Mouse (Mus musculus) bone marrow macrophage, adult 2 months (primary cell): ENCODE measurements around the gene Fam20c.

Source experiments
- CTCF ChIP-seq: IDR thresholded peaks from 2 replicates; pipeline ENCODE4 v1.5.1; 2012; ENCODE audit warnings: low read depth, mild to moderate bottlenecking, low read length, moderate library complexity
- POLR2A ChIP-seq: IDR thresholded peaks from 2 replicates; pipeline ENCODE4 v1.6.1; 2012; ENCODE audit warnings: mild to moderate bottlenecking, low read depth, low read length, borderline replicate concordance

DNA sequence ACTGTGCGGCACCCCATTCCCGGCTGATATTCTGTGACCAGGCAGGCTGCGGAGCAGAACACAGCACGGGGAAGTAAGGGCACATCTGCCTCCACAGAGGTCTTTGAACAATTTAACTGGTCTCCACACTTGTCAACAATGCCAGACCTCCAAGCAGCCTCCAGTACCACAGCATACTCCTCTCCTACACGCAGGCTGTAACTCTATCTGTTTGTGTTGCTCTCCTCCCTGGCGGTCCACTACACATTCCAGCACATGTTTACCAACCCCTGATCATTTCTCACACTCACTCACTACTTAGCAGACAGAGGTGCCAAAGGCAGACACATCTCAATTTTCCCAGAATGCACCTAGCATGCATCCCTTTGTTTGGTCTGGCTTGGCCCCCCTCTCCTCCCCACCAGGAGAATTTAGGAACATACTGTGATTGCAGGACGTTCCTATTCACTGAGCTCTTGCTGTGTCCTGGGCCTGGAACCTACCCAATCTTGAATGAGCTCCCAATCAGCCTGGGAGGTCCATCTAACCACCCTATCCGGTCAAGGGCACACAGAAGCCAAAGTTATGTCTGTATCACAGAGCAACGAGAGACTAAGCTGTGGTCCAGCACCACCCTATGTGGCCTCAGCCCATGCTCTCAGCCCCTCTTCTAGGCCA lies 89.0 kb downstream of the Fam20c start:
- no peak for TF ChIP-seq POLR2A
- no peak for TF ChIP-seq CTCF
